Mouse (Mus musculus) T-helper 1 cell (primary cell): ENCODE results near the gene Srd5a2.

Source experiments
- in situ Hi-C: fragments of 300-600 bp; cut with MboI, MseI; formaldehyde crosslinking; loops from one replicate; pipeline ENCODE4 v1.15.1; 2025; ENCODE audit warnings: high pct_unique_total_duplicates

Srd5a2 gene

GRCm38 (mm10) chr17:73985936-73986335 lies 61.8 kb downstream of the Srd5a2 start:
- in situ Hi-C loops, result no loop called here

GRCm38 (mm10) chr17:73984508-73984907 lies 63.2 kb downstream of the Srd5a2 start:
- in situ Hi-C loops, result no loop called here

GRCm38 (mm10) chr17:73982871-73983270 lies 64.8 kb downstream of the Srd5a2 start:
- in situ Hi-C loops, result no loop called here

GRCm38 (mm10) chr17:73976066-73976465 lies 71.7 kb downstream of the Srd5a2 start:
- in situ Hi-C loops, result no loop called here

GRCm38 (mm10) chr17:73972648-73973047 lies 75.1 kb downstream of the Srd5a2 start:
- in situ Hi-C loops, result no loop called here

- in situ Hi-C loops, result no loop called here
These were observed 76.4 kb downstream of the Srd5a2 start for GRCm38 (mm10) chr17:73971291-73971690.

GRCm38 (mm10) chr17:73970361-73971027 lies 77.2 kb downstream of the Srd5a2 start:
- in situ Hi-C loops, result no loop called here
